ENCODE assay signal across 8 mouse cellular contexts in genomic region chr14:24003450-24004381, GRCm38 (mm10). TPM values are rescaled to one million over a fixed set of nuclear protein-coding genes. Genes with fewer than 3 reads are reported as not detected.
DNase-seq lines count a peak whose midpoint lies in the region; ATAC-seq and TF ChIP-seq lines count a peak whose summit lies in the region.

No protein-coding gene starts in this region.

- no peak overlapping the region for H3K27ac ChIP-seq in kidney, adult 2 months (ENCODE audit: insufficient read depth, low read depth, low read length)
- H3K27ac ChIP-seq in limb, embryonic 10.5 days, result peak overlapping the region; percentile 72
- H3K27ac ChIP-seq in midbrain, embryonic 16.5 days (ENCODE audit: low read length), result peak overlapping the region; percentile 96
- no peak overlapping the region for H3K27ac ChIP-seq in testis, adult 2 months (ENCODE audit: control insufficient read depth, insufficient read depth, low read depth, low read length)

- H3K9me3 ChIP-seq in limb, embryonic 10.5 days (replicated peaks), result no peaks in the 10 kb centered on the region
- no peaks in the 10 kb centered on the region for H3K9me3 ChIP-seq in midbrain, embryonic 16.5 days (replicated peaks; ENCODE audit: control insufficient read depth, low read length, poor library complexity, severe bottlenecking)

- DNase-seq in adrenal gland, adult 18-20 months (ENCODE audit: low spot score in 2 of 2), result peak; percentile 49 to 67
- DNase-seq in cerebellum, adult 9-11 months, result peak; percentile 25
- DNase-seq in frontal cortex, postnatal 36 days (ENCODE audit: low spot score in 2 of 2), result peak; percentile 72 to 75
- DNase-seq in kidney, adult 2 months, result peak; percentile 24
- DNase-seq in limb, embryonic 10.5 days (ENCODE audit: low spot score), result peak; percentile 63
- DNase-seq in thymus, postnatal 10 days (ENCODE audit: low spot score in 2 of 2), result no peak

- peak overlapping the region; percentile 76 for H3K4me2 ChIP-seq in midbrain, embryonic 16.5 days (ENCODE audit: low read length)

- peak overlapping the region; percentile 97 for H3K9ac ChIP-seq in midbrain, embryonic 16.5 days (ENCODE audit: low read depth, low read length)

- under 1% methylated on average over 66 of the region's 85 CpGs for WGBS in kidney, adult 2 months
- under 1% methylated on average over 73 of the region's 85 CpGs for WGBS in limb, embryonic 10.5 days
- under 1% methylated on average over 46 of the region's 85 CpGs for WGBS in midbrain, embryonic 16.5 days

- H3K27me3 ChIP-seq in kidney, adult 2 months (replicated peaks; ENCODE audit: control insufficient read depth, insufficient read depth, low read length), result peaks cover 3% of the 10 kb centered on the region; the same call in 1 of the 2 replicates
- peaks cover 86% of the 10 kb centered on the region for H3K27me3 ChIP-seq in limb, embryonic 10.5 days (ENCODE audit: low read depth, poor library complexity, severe bottlenecking)
- H3K27me3 ChIP-seq in midbrain, embryonic 16.5 days (ENCODE audit: control insufficient read depth, insufficient read depth, low read depth, low read length), result peaks cover 8% of the 10 kb centered on the region
- no peaks in the 10 kb centered on the region; the same call in 1 of the 2 replicates for H3K27me3 ChIP-seq in testis, adult 2 months (ENCODE audit: control insufficient read depth, insufficient read depth, low read length)

- peak overlapping the region; percentile 64 for H3K4me3 ChIP-seq in kidney, adult 2 months (ENCODE audit: insufficient read depth, low read depth, low read length)
- H3K4me3 ChIP-seq in limb, embryonic 10.5 days, result peak overlapping the region; percentile 64
- H3K4me3 ChIP-seq in midbrain, embryonic 16.5 days (ENCODE audit: low read depth, low read length), result peak overlapping the region; percentile 89
- peak overlapping the region; percentile 58 for H3K4me3 ChIP-seq in testis, adult 2 months (ENCODE audit: control insufficient read depth, low read depth, low read length)

- TF ChIP-seq POLR2A in kidney, adult 2 months (IDR thresholded peaks at IDR 0.05; ENCODE audit: low read depth, low read length), result no peak
- TF ChIP-seq POLR2A in testis, adult 2 months (IDR thresholded peaks at IDR 0.05; ENCODE audit: control insufficient read depth, low read depth, low read length), result no peak

- ATAC-seq in midbrain, embryonic 16.5 days, result peak; percentile 80

- no peaks in the 10 kb centered on the region for H3K36me3 ChIP-seq in kidney, adult 2 months (ENCODE audit: control insufficient read depth, insufficient read depth, low read length)
- H3K36me3 ChIP-seq in limb, embryonic 10.5 days, result no peaks in the 10 kb centered on the region
- no peaks in the 10 kb centered on the region for H3K36me3 ChIP-seq in midbrain, embryonic 16.5 days (ENCODE audit: control insufficient read depth, insufficient read depth, low read length)
- no peaks in the 10 kb centered on the region for H3K36me3 ChIP-seq in testis, adult 2 months (ENCODE audit: control insufficient read depth, insufficient read depth, low read length)

- TF ChIP-seq CTCF in kidney, adult 2 months (conservative IDR thresholded peaks at IDR 0.05; ENCODE audit: insufficient read depth, insufficient read length, low read depth, low read length), result no peak
- TF ChIP-seq CTCF in testis, adult 2 months (IDR thresholded peaks at IDR 0.05; ENCODE audit: control insufficient read depth, insufficient read depth, insufficient replicate concordance, low read depth, low read length), result no peak

- H3K4me1 ChIP-seq in kidney, adult 2 months (ENCODE audit: control insufficient read depth, insufficient read depth, low read length), result no peaks in the 10 kb centered on the region
- H3K4me1 ChIP-seq in limb, embryonic 10.5 days, result peaks cover 24% of the 10 kb centered on the region
- H3K4me1 ChIP-seq in midbrain, embryonic 16.5 days (ENCODE audit: control insufficient read depth, insufficient read depth, low read length), result peaks cover 19% of the 10 kb centered on the region
- peaks cover 11% of the 10 kb centered on the region for H3K4me1 ChIP-seq in testis, adult 2 months (ENCODE audit: control insufficient read depth, insufficient read depth, low read length)

RNA-seq across cellular contexts. Expression of gene Kcnma1, which starts 10.6 kb away (rescaled TPM):
- total RNA-seq in adrenal gland, adult 18-20 months (2021), result 10 to 100 TPM; 53.0 to 70.6 TPM
- polyA plus RNA-seq in kidney, adult 2 months (2012; rRNA removed), result 1.7 and 2.1 TPM in 2 replicates
- 0.13 and 0.86 TPM in 2 replicates for polyA plus RNA-seq in limb, embryonic 10.5 days (2016; fragmentation: Nextera tagmentation; extraction: Ambion mirVana)
- polyA plus RNA-seq in midbrain, embryonic 16.5 days (2015; fragmentation: Nextera tagmentation; extraction: Ambion mirVana), result 18.4 and 23.9 TPM in 2 replicates
- polyA plus RNA-seq in testis, adult 2 months (2012; rRNA removed), result 2.9 and 3.0 TPM in 2 replicates

Comparison
In these comparisons a context has a peak if more than half of its experiments do, and no peak if none do; other contexts are left out.
1. DNase-seq: peak in adrenal gland, adult 18-20 months (2 of 2), cerebellum, adult 9-11 months (single experiment), frontal cortex, postnatal 36 days (2 of 2), kidney, adult 2 months (single experiment) and limb, embryonic 10.5 days (single experiment); none in thymus, postnatal 10 days (0 of 2).
2. H3K27ac ChIP-seq: peak in limb, embryonic 10.5 days (single experiment) and midbrain, embryonic 16.5 days (single experiment); none in kidney, adult 2 months (single experiment) and testis, adult 2 months (single experiment).
3. Peak in every context shown above with its lines, with median percentiles within 50 percentile points of each other: H3K4me3 ChIP-seq.